Mouse (Mus musculus): ENCODE data around the gene Cdc42bpb. TPM values are rescaled to one million over a fixed set of nuclear protein-coding genes. Genes with fewer than 3 reads are reported as not detected.

Gene Cdc42bpb
- polyA plus RNA-seq, 1 experiment from 2014 or later: 25.6 TPM

Other genes starting within 250 kb of the Cdc42bpb start
- 13.8 and 14.1 TPM in 2 replicates for gene Traf3, start 211.3 kb downstream of the Cdc42bpb start, polyA plus RNA-seq (2016; fragmentation: Nextera tagmentation; extraction: Ambion mirVana)
- not detected in 2 replicates for gene 4930595D18Rik, start 193.2 kb downstream of the Cdc42bpb start, polyA plus RNA-seq (2016; fragmentation: Nextera tagmentation; extraction: Ambion mirVana)
- gene Amn, start 106.6 kb downstream of the Cdc42bpb start, polyA plus RNA-seq (2016; fragmentation: Nextera tagmentation; extraction: Ambion mirVana): 0.20 and 0.74 TPM in 2 replicates
- gene Lbhd2, start 29.1 kb upstream of the Cdc42bpb start, polyA plus RNA-seq (2016; fragmentation: Nextera tagmentation; extraction: Ambion mirVana): 4.4 and 6.7 TPM in 2 replicates
- 5.6 and 7.1 TPM in 2 replicates for gene Exoc3l4, start 39.3 kb upstream of the Cdc42bpb start, polyA plus RNA-seq (2016; fragmentation: Nextera tagmentation; extraction: Ambion mirVana)
- 4.1 and 5.3 TPM in 2 replicates for gene Tnfaip2, start 64.8 kb upstream of the Cdc42bpb start, polyA plus RNA-seq (2016; fragmentation: Nextera tagmentation; extraction: Ambion mirVana)
- 11.0 and 12.8 TPM in 2 replicates for gene Gm266, start 108.1 kb upstream of the Cdc42bpb start, polyA plus RNA-seq (2016; fragmentation: Nextera tagmentation; extraction: Ambion mirVana)
- gene Eif5, start 160.3 kb upstream of the Cdc42bpb start, polyA plus RNA-seq (2016; fragmentation: Nextera tagmentation; extraction: Ambion mirVana): 663 and 718 TPM in 2 replicates
- gene Mark3, start 196.8 kb upstream of the Cdc42bpb start, polyA plus RNA-seq (2016; fragmentation: Nextera tagmentation; extraction: Ambion mirVana): 65.5 and 70.9 TPM in 2 replicates

Measured in limb, embryonic 12.5 days (tissue).